Mouse (Mus musculus) heart, embryonic 14.5 days (tissue): Measurements from ENCODE around the gene Rora. TPM values are rescaled to one million over a fixed set of nuclear protein-coding genes. Genes with fewer than 3 reads are reported as not detected.

ENCODE experiments used
- ATAC-seq: fragments of 200-750 bp; cut with Nextera tagmentation; 2 replicates; pipeline ENCODE4 v1.8.0; 2017; ENCODE audit warnings: low read depth, moderate TSS enrichment; ENCODE audit not compliant: insufficient number of reproducible peaks, insufficient read depth, low FRiP score
- H3K27ac ChIP-seq, 2 experiments: fragments of 200-500 bp in 1 of 2; fragments of 300-500 bp in 1 of 2; sonication (generic) in 1 of 2; replicated peaks in 1 of 2; 2 replicates each; pipeline ENCODE4 v1.5.1; 2012 to 2014; ENCODE audit warnings: low read depth in 2 of 2, low read length in 2 of 2, control low read depth in 1 of 2, mild to moderate bottlenecking in 1 of 2, mixed read lengths in 1 of 2; ENCODE audit not compliant: control insufficient read depth in 1 of 2, insufficient read depth in 1 of 2
- H3K27me3 ChIP-seq: fragments of 300-500 bp; sonication (generic); 2 replicates; pipeline ENCODE4 v1.6.1; 2014; ENCODE audit warnings: mild to moderate bottlenecking, low read length, control low read depth; ENCODE audit not compliant: control insufficient read depth, insufficient read depth
- H3K36me3 ChIP-seq: fragments of 300-500 bp; sonication (generic); 2 replicates; pipeline ENCODE4 v1.6.1; 2014; ENCODE audit warnings: mild to moderate bottlenecking, control low read depth, low read length, mixed read lengths; ENCODE audit not compliant: control insufficient read depth, insufficient read depth
- H3K4me1 ChIP-seq, 2 experiments: fragments of 200-500 bp in 1 of 2; fragments of 300-500 bp in 1 of 2; sonication (generic) in 1 of 2; 2 replicates each; pipeline ENCODE4 v1.6.1; 2012 to 2014; ENCODE audit warnings: low read length in 2 of 2, control low read depth in 1 of 2, mixed read lengths in 1 of 2; ENCODE audit not compliant: control insufficient read depth in 2 of 2, insufficient read depth in 2 of 2
- H3K4me2 ChIP-seq: fragments of 300-500 bp; sonication (generic); 2 replicates; pipeline ENCODE4 v1.6.1; 2014; ENCODE audit warnings: mild to moderate bottlenecking, low read length
- H3K4me3 ChIP-seq, 2 experiments: fragments of 200-500 bp in 1 of 2; fragments of 300-500 bp in 1 of 2; sonication (generic) in 1 of 2; 2 replicates each; pipeline ENCODE4 v1.5.1; 2012 to 2014; ENCODE audit warnings: low read length in 2 of 2, mild to moderate bottlenecking in 2 of 2, control low read depth in 1 of 2, low read depth in 1 of 2, moderate library complexity in 1 of 2; ENCODE audit not compliant: control insufficient read depth in 1 of 2, insufficient read depth in 1 of 2
- H3K9ac ChIP-seq: fragments of 300-500 bp; sonication (generic); 2 replicates; pipeline ENCODE4 v1.6.1; 2014; ENCODE audit warnings: mild to moderate bottlenecking, low read length
- H3K9me3 ChIP-seq: fragments of 300-500 bp; sonication (generic); 2 replicates; pipeline ENCODE4 v1.6.1; 2016; ENCODE audit warnings: low read length, control low read depth; ENCODE audit not compliant: control insufficient read depth
- WGBS: fragments of 180-500 bp; shearing (Covaris S2); extraction: QIAGEN DNeasy Blood & Tissue Kit; methylation state at CpG from one replicate; pipeline ENCODE4 v1.1.7; 2014; 5-methylcytosine and 5-hydroxymethylcytosine counted together
- polyA plus RNA-seq: library from polyadenylated mRNA; unstranded; fragments of >200 nt; fragmentation: Nextera tagmentation; extraction: Ambion mirVana; gene quantifications from 2 replicates; pipeline ENCODE4 v1.2.1, GENCODE M21; 2014

Gene Rora
- polyA plus RNA-seq, 1 experiment from 2014 or later: 6.9 TPM

DNA sequence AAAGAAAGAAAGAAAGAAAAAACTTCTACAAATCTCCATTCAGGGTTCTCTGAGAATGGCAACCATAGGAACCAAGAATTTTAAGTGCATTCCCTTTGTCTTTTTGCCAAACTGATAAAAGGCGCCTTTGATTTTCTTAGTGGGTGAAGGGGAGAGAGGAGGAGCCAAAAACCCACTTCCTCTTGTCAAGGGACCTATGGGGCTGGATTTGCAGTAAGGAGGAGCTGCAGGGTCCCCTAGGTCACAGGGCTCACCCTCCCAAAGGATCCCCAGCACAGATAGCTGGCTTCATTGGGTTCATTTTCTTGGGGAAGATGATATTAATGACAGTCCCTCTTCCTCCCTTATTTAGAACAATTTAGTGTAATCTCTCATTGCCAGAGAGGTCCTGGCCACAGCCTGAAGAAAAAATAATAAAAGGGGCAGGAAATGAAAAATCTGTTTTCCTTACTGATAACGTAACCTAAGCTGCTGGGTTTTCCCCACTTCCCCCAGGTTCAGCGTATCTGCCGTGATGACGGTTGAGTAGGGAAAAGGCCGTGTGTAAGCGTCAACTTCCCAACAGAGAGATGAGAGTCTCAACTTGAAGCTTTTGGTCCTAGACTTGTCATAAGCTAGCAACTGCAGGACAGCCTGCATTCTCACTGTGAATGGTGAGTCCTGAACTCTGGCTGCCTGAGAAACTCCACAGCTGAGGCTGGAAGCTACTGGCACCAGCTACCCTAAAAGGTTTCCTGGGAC lies 511.7 kb downstream of the Rora start:
- Histone ChIP-seq H3K4me3 (no peak overlapping the region), H3K27ac (no peak overlapping the region), H3K4me2 (peak overlapping the region; percentile 21), H3K4me1 (peaks cover 9% of the 10 kb centered on the region in 2 experiments), H3K9me3 (0 out of 2 replicates have a peak, but pooled peaks cover 7% of the 10 kb centered on the region), H3K9ac (no peak overlapping the region), H3K27me3 (no peaks in the 10 kb centered on the region), H3K36me3 (no peaks in the 10 kb centered on the region)
- no peak for ATAC-seq
- WGBS: 35% methylated on average over 7 of the region's 7 CpGs

DNA sequence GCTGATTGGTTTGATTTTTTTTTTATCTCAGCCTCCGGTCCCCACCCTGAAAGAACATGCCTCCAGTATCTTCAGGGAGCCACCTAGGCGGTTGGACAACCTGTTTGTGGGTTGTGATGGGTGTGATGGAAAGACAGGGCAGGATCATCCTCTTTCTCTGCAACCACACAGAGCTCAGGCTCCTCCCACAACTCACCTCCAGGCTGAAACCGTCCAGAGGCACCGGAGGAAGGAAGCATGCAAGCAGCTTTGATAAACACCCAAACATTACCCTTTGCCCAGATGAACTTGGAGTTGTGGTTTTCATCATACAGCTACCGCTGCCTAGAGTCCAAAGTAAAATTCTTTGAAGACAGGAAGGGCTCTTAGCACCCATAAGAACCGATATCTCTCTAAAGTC lies 520.5 kb downstream of the Rora start:
- Histone ChIP-seq H3K9ac (no peak overlapping the region), H3K27ac (no peak overlapping the region), H3K4me1 (peaks cover 3 to 5% of the 10 kb centered on the region in 2 experiments; a peak in 2 of 4 replicates), H3K9me3 (0 out of 2 replicates have a peak, but pooled peaks cover 1% of the 10 kb centered on the region), H3K4me2 (no peak overlapping the region), H3K27me3 (no peaks in the 10 kb centered on the region), H3K36me3 (no peaks in the 10 kb centered on the region), H3K4me3 (no peak overlapping the region)
- 57% methylated on average over 6 of the region's 6 CpGs for WGBS
- no peak for ATAC-seq

DNA sequence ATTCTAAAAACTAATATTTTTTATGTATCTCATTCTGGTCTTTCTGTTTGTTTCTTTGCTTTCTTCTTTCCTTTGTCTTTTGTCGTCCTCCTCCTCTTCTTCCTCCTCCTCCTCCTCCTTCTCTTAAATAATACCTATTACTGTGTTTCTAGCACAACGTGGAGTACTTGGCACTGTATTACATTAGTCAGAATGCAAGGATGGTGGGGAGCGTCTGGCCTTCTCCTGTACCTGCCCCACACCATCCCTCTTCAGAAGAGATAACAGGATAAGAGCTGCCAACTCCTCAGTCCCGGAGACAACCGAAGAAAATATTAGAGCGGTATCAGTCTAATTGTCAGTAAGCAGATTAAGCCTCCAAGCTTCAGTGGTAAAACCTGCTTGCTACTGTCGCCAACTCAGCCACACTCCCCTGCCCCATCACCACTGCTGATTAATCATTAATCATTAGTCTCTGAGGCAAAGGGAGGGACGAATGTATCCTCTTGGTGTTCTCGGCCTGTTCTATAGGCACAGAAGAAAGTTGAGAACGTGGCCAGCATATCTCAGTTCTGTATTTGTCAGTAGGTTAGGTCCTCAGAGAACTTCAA lies 521.0 kb downstream of the Rora start:
- Histone ChIP-seq H3K9ac (no peak overlapping the region), H3K4me2 (no peak overlapping the region), H3K27me3 (no peaks in the 10 kb centered on the region), H3K27ac (no peak overlapping the region), H3K36me3 (no peaks in the 10 kb centered on the region), H3K4me1 (peaks cover 3 to 5% of the 10 kb centered on the region in 2 experiments; a peak in 2 of 4 replicates), H3K4me3 (no peak overlapping the region), H3K9me3 (no peaks in the 10 kb centered on the region)
- 36% methylated on average over 10 of the region's 10 CpGs for WGBS
- no peak for ATAC-seq

DNA sequence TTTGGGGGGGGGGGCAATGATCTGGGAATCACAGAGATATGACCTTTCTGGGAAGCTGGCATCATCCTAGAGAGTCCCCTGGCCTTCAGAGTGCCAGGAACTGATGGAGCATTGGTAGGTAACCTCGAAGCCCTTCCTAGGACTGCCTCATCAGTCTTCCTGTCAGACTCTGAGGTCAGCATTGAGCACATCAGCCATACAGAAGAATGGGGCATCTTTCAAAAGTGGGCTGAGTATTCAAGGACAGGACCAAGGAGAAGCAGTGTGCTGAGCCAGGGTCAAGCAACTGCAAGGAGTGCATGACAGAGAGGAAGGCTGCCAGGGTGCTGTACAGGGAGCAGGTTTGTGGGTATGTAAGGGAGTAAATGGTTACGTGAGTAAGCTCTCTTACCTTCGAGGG lies 523.4 kb downstream of the Rora start:
- no peak overlapping the region for H3K27ac ChIP-seq
- H3K9me3 ChIP-seq: no peaks in the 10 kb centered on the region
- no peak overlapping the region for H3K4me2 ChIP-seq
- H3K4me3 ChIP-seq: no peak overlapping the region
- ATAC-seq: no peak
- H3K36me3 ChIP-seq: no peaks in the 10 kb centered on the region
- peaks cover 3 to 7% of the 10 kb centered on the region in 2 experiments; a peak in 2 of 4 replicates for H3K4me1 ChIP-seq
- no peak overlapping the region for H3K9ac ChIP-seq
- no peaks in the 10 kb centered on the region for H3K27me3 ChIP-seq
- WGBS: 83% methylated on average over 3 of the region's 3 CpGs

DNA sequence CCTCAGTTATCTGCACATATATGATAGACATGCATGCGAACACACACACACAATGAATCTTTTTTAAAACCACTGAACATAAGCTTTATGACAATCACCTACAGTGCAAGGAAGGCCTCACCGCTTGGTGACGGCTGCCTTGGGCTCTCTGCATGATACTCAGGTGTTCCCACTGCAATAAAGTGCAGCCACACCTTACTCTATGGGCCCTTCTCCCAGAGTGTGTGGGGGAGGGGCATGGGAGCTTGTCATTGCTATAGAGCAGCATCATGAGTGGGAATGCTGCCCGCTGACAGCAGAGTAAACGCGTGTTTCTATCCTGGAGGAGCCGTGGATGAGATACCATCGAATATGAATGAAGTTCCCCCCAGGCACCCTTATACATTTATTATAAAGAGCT lies 525.6 kb downstream of the Rora start:
- Histone ChIP-seq H3K9ac (no peak overlapping the region), H3K36me3 (no peaks in the 10 kb centered on the region), H3K9me3 (no peaks in the 10 kb centered on the region), H3K27me3 (no peaks in the 10 kb centered on the region), H3K4me1 (peaks cover 3 to 5% of the 10 kb centered on the region in 2 experiments; a peak in 1 of 4 replicates), H3K4me3 (no peak overlapping the region), H3K27ac (no peak overlapping the region), H3K4me2 (no peak overlapping the region)
- no peak for ATAC-seq
- WGBS: 89% methylated on average over 8 of the region's 8 CpGs

DNA sequence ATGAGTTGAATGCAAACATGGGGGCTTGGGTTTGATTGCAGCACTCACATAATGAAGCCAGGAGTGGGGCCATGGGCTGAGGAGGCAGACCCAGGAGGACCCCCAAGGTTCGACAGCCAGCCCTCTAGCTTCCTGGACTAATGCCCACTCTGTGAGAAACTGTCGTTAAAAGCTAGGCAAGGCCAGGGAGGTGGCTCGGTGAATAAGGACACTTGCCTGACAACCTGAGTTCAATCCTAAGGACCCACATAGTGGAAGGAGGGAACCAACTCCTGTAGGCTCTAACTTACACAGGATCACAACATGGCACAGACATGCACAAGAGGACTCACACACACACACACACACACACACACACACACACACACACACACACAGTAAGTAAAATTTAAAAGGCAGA lies 527.4 kb downstream of the Rora start:
- H3K4me2 ChIP-seq: no peak overlapping the region
- no peaks in the 10 kb centered on the region for H3K9me3 ChIP-seq
- H3K4me3 ChIP-seq: no peak overlapping the region
- WGBS: 48% methylated on average over 3 of the region's 3 CpGs
- ATAC-seq: no peak
- H3K9ac ChIP-seq: no peak overlapping the region
- no peaks in the 10 kb centered on the region for H3K36me3 ChIP-seq
- no peak overlapping the region for H3K27ac ChIP-seq
- H3K4me1 ChIP-seq: 0 out of 4 replicates have a peak, but pooled peaks cover 0 to 2% of the 10 kb centered on the region in 2 experiments
- no peaks in the 10 kb centered on the region for H3K27me3 ChIP-seq

DNA sequence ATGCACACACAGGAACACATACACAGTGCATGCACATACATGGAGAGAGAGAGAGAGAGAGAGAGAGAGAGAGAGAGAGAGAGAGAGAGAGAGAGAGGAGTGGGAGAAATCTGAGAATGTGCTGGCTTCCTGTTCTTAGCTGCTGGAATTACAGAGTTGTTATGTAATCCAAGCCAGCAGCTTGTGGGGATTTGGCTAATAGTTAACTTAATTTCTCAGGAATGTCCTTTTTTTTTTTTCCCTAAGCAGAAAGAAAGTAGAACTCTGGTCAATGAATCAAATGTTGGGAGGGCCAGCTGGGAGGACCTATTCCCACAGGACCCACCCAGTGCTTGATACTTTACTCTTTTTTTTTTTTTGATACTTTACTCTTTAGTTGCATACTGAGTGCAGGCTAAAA lies 527.8 kb downstream of the Rora start:
- Histone ChIP-seq H3K36me3 (no peaks in the 10 kb centered on the region), H3K27ac (no peak overlapping the region), H3K9me3 (no peaks in the 10 kb centered on the region), H3K9ac (no peak overlapping the region), H3K4me2 (no peak overlapping the region), H3K27me3 (no peaks in the 10 kb centered on the region), H3K4me3 (no peak overlapping the region), H3K4me1 (0 out of 4 replicates have a peak, but pooled peaks cover 0 to 2% of the 10 kb centered on the region in 2 experiments)
- ATAC-seq: no peak
